Mouse (Mus musculus) myocyte (in vitro differentiated cells): Measurements from ENCODE around the gene Nfia.

Experiments used
- CEBPB ChIP-seq: IDR thresholded peaks from 2 replicates; pipeline ENCODE4 v1.6.1; 2011; ENCODE audit warnings: mild to moderate bottlenecking, moderate library complexity; ENCODE audit not compliant: poor library complexity, insufficient read depth, severe bottlenecking
- MAX ChIP-seq: IDR thresholded peaks from one replicate; pipeline ENCODE4 v1.6.1; 2011; ENCODE audit warnings: low read depth, mild to moderate bottlenecking, control low read depth
- MYOD1 ChIP-seq, 3 experiments: IDR thresholded peaks; one replicate each; pipeline ENCODE4 v1.6.1; 2011; ENCODE audit warnings: control low read depth in 2 of 3, low read depth in 2 of 3, mild to moderate bottlenecking in 2 of 3, moderate library complexity in 1 of 3; ENCODE audit not compliant: insufficient read length in 2 of 3, control insufficient read depth in 1 of 3
- MYOG ChIP-seq, 3 experiments: IDR thresholded peaks; one replicate each; pipeline ENCODE4 v1.6.1; 2011; ENCODE audit warnings: control low read depth in 2 of 3, low read depth in 2 of 3, mild to moderate bottlenecking in 2 of 3; ENCODE audit not compliant: insufficient read length in 2 of 3, control insufficient read depth in 1 of 3, insufficient read depth in 1 of 3
- POLR2A ChIP-seq: IDR thresholded peaks from one replicate; pipeline ENCODE4 v1.6.1; 2011; ENCODE audit warnings: low read depth, mild to moderate bottlenecking, control low read depth, moderate library complexity; ENCODE audit not compliant: insufficient read length
- POLR2AphosphoS2 ChIP-seq: IDR thresholded peaks from one replicate; pipeline ENCODE4 v1.6.1; 2011; ENCODE audit warnings: low read depth, control low read depth; ENCODE audit not compliant: insufficient read length
- REST ChIP-seq: IDR thresholded peaks from one replicate; pipeline ENCODE4 v1.6.1; 2011; ENCODE audit warnings: mild to moderate bottlenecking, control low read depth, moderate library complexity; ENCODE audit not compliant: insufficient read depth, insufficient read length
- TCF12 ChIP-seq: IDR thresholded peaks from one replicate; pipeline ENCODE4 v1.6.1; 2011; ENCODE audit warnings: mild to moderate bottlenecking, control low read depth; ENCODE audit not compliant: poor library complexity, insufficient read depth, severe bottlenecking
- TCF3 ChIP-seq: IDR thresholded peaks from one replicate; pipeline ENCODE4 v1.6.1; 2011; ENCODE audit warnings: low read depth, control low read depth; ENCODE audit not compliant: insufficient read length

DNA sequence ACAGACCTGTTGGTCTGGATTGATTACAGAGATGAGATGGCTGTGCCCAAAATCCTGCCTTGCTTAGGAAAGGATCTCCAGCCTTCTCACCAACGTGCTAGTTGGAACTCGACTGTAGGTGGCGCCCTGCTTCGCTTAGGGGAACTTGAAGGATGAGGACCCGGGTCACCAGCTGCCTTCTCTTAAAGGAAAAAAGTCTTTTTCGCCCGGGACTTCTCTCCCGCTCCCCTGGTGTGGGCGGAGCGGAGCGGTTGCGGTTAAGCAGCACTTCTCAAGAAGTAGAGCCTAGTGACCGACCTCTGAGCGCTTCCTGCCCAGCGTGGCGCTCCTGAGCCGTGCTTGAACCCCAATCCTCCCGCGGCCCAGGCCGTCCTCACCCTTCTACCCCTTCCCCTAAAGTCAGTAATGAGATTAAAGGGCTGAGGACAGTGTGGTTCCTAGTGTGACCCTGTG, 21.5 kb upstream of the Nfia start:
- no peak for TF ChIP-seq POLR2A
- TF ChIP-seq REST, result no peak
- TF ChIP-seq TCF12, result no peak
- TF ChIP-seq MAX, result no peak
- TF ChIP-seq POLR2AphosphoS2, result no peak
- TF ChIP-seq MYOD1 (IDR thresholded peaks at IDR 0.05; ENCODE audit: control insufficient read depth in 1 of 3, insufficient read length in 2 of 3, low read depth in 2 of 3), result no peak
- TF ChIP-seq MYOG (IDR thresholded peaks at IDR 0.05; ENCODE audit: control insufficient read depth in 1 of 3, insufficient read depth in 1 of 3, insufficient read length in 2 of 3, low read depth in 2 of 3), result no peak
- TF ChIP-seq CEBPB, result no peak
- no peak for TF ChIP-seq TCF3
